Mouse (Mus musculus) small intestine, adult 2 months (tissue): ENCODE results near the gene Art5. TPM values are rescaled to one million over a fixed set of nuclear protein-coding genes. Genes with fewer than 3 reads are reported as not detected.

ENCODE experiments used
- H3K27ac ChIP-seq: fragments of 200-500 bp; 2 replicates; pipeline ENCODE4 v1.5.1; 2012; ENCODE audit warnings: low read depth, low read length, control low read depth, inconsistent platforms; ENCODE audit not compliant: insufficient read depth
- H3K27me3 ChIP-seq: fragments of 200-500 bp; 2 replicates; pipeline ENCODE4 v1.6.1; 2012; ENCODE audit warnings: mild to moderate bottlenecking, moderate library complexity, low read length, inconsistent platforms; ENCODE audit not compliant: control insufficient read depth, insufficient read depth
- H3K36me3 ChIP-seq: fragments of 200-500 bp; 2 replicates; pipeline ENCODE4 v1.6.1; 2012; ENCODE audit warnings: mild to moderate bottlenecking, low read length, control low read depth, inconsistent platforms; ENCODE audit not compliant: control insufficient read depth, insufficient read depth
- H3K4me1 ChIP-seq: fragments of 200-500 bp; 2 replicates; pipeline ENCODE4 v1.6.1; 2012; ENCODE audit warnings: low read length, inconsistent platforms, mixed read lengths; ENCODE audit not compliant: control insufficient read depth, insufficient read depth, insufficient read length
- H3K4me3 ChIP-seq: fragments of 200-500 bp; 2 replicates; pipeline ENCODE4 v1.5.1; 2012; ENCODE audit warnings: low read depth, mild to moderate bottlenecking, control low read depth, inconsistent platforms, low read length, moderate library complexity
- CTCF ChIP-seq: fragments of 200-500 bp; IDR thresholded peaks from 2 replicates; pipeline ENCODE4 v1.5.1; 2012; ENCODE audit warnings: low read depth, mild to moderate bottlenecking, control low read depth, inconsistent platforms, low read length, moderate library complexity, mixed read lengths; ENCODE audit not compliant: insufficient replicate concordance, insufficient read length; ENCODE audit errors: extremely low read depth
- POLR2A ChIP-seq: fragments of 200-500 bp; IDR thresholded peaks from 2 replicates; pipeline ENCODE4 v1.6.1; 2012; ENCODE audit warnings: low read depth, mild to moderate bottlenecking, control low read depth, inconsistent platforms, low read length, moderate library complexity
- WGBS: fragments of 180-500 bp; shearing (Covaris S2); methylation state at CpG from one replicate; pipeline ENCODE4 v1.1.7; 2018; 5-methylcytosine and 5-hydroxymethylcytosine counted together
- polyA plus RNA-seq: library from polyadenylated mRNA; depleted of rRNA; stranded (reverse); fragments of >200 nt; gene quantifications from 2 replicates; pipeline ENCODE4 v1.2.3, GENCODE M21; 2012

Art5 gene
- polyA plus RNA-seq, 1 experiment: 0.28 TPM

DNA sequence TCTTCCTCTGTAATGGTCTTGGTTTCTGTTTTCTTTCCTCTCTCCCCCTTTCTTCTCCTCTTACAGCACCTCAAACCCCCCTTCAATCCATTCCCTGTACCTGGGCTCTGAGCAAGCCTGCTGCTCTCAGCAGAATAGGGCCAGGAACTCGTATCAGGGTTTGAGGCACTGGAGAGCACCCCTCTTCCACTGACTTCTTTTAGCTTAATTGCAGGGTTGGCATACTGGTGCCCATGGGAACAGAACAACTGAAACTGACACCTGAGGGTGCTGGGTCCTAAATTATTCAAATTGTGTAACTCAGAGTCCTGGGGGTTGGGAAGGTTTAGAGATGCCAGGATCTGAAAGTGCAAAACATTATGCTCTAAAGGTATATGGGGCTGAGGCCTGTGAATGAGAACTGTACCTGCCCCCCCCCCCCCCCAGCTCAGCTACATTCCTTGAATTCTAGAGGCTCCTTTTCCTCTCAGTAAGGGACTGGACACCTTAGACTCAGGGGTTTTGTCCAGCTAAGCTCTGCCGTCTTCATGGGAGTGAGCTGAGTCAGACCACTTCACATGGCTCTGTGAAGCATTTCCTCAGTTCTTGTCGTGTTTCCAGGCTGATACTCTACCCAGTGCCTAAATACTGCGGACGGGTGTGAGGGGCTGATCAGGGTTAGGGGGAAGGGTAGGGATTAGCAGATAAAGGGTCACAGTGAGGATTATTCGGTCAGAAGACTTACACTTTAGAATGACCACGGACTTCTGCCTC lies 7.5 kb upstream of the Art5 start, which contains the start of gene Chrna10:
Gene Chrna10, minus strand, starts transcription at position 250 of the 753 bp plus-strand sequence.
- TF ChIP-seq POLR2A: no peak
- no peak for TF ChIP-seq CTCF
- 48% methylated on average over 7 of the region's 7 CpGs for WGBS

DNA sequence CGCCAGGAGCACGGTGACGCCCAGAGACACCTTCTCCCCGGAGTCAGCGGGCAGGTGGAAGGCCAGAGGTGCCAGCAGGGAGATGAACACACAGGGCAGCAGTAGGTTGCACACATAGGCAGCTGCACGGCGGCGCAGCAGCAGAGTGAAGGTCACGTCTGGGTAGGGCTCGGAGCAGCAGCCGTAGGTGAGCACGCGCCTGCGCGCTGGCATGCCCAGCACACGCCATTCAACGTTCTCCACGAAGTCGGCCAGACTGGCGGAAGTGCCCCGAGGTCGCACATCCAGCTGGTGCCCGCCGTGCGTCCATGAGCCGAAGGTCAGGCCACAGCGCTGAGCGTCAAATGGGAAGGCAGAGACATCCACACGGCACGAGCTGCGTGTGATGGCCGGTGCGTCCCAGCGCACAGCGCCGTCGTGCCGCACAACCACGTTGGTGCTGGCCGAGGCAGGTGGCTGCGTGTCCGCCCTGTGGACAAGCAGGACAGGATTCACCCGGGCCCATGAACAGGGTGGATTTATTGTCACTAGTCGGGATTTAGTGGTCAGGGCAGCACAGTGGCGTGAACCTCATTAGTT lies 4.0 kb upstream of the Art5 start:
- Histone ChIP-seq H3K27me3 (no peaks in the 10 kb centered on the region), H3K36me3 (no peaks in the 10 kb centered on the region), H3K4me1 (no peaks in the 10 kb centered on the region), H3K4me3 (peak overlapping the region; percentile 41), H3K27ac (no peak overlapping the region)
- TF ChIP-seq POLR2A: no peak
- TF ChIP-seq CTCF: no peak
- WGBS: 67% methylated on average over 45 of the region's 45 CpGs

More for the DNA sequence above, 7.5 kb upstream of the Art5 start, which contains the start of gene Chrna10:
- Histone ChIP-seq H3K27me3 (no peaks in the 10 kb centered on the region), H3K27ac (no peak within 1 kb of the TSS), H3K4me1 (no peaks in the 10 kb centered on the region), H3K36me3 (peaks cover 25% of the 10 kb centered on the region), H3K4me3 (no peak within 1 kb of the TSS)

DNA sequence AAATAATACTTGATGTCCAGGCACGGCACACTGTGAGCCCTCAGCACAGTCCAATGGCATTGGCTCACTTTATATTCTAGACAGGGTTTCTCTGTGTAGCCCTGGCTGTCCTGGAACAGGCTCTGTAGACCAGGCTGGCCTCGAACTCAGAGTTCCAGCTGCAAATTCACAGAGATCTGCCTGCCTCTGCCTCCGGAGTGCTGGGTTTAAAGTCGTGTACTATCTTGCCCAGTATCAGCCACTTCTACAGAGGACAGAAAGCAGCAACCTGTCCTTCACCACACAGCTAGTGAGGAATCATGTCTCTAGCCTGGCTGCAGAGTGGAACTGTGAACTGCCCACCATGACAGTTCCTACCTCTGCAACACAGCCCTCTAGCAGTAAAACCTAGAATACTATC lies 457 bp upstream of the Art5 start:
- H3K4me1 ChIP-seq: no peaks in the 10 kb centered on the region
- no peaks in the 10 kb centered on the region for H3K36me3 ChIP-seq
- H3K27me3 ChIP-seq: no peaks in the 10 kb centered on the region
- no peak overlapping the region for H3K4me3 ChIP-seq
- 83% methylated on average over 4 of the region's 4 CpGs for WGBS
- no peak for TF ChIP-seq CTCF
- no peak for TF ChIP-seq POLR2A
- H3K27ac ChIP-seq: no peak overlapping the region

DNA sequence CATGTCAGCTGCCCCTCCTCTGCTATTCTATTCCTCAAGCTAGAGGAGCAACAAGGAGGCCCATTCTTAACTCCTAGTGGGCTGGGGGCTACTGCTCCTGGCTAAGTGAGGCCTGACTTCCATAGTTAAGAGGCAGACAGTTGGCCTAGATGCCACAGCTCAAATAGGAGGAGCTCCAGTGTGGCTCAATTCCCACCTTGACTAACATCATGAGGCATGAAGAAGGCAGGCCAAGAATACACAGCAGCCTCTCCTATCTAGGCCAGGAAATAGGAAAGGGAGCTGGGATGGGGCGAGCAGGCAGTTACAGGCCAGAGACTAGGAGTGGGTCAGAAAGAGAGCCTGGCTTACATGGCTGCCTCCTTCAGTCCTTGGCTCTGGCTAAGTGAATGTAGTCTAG lies 1.1 kb downstream of the Art5 start:
- H3K4me3 ChIP-seq: no peak overlapping the region
- TF ChIP-seq CTCF (no peak), POLR2A (no peak)
- no peaks in the 10 kb centered on the region for H3K27me3 ChIP-seq
- H3K4me1 ChIP-seq: no peaks in the 10 kb centered on the region
- 75% methylated on average over 1 of the region's 1 CpGs for WGBS
- H3K36me3 ChIP-seq: no peaks in the 10 kb centered on the region
- H3K27ac ChIP-seq: no peak overlapping the region

DNA sequence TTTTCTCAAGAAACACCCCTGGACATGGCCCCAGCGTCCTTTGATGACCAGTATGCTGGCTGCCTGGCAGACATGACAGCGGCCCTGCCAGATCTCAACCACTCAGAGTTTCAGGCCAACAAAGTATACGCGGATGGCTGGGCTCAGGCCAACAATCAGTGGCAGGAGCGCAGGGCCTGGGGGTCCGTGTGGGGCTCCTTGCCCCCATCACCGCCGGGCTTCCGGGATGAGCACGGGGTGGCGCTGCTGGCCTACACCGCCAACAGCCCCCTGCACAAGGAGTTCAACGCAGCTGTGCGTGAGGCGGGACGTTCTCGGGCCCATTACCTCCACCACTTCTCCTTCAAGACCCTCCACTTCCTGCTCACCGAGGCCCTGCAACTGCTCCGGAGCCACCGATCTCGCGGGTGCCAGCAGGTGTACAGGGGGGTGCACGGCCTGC lies 2.6 kb downstream of the Art5 start:
- WGBS: 23% methylated on average over 23 of the region's 23 CpGs
- TF ChIP-seq POLR2A: no peak
- no peak for TF ChIP-seq CTCF
- peak overlapping the region; percentile 4; the same call in 1 of the 2 replicates for H3K4me3 ChIP-seq

DNA sequence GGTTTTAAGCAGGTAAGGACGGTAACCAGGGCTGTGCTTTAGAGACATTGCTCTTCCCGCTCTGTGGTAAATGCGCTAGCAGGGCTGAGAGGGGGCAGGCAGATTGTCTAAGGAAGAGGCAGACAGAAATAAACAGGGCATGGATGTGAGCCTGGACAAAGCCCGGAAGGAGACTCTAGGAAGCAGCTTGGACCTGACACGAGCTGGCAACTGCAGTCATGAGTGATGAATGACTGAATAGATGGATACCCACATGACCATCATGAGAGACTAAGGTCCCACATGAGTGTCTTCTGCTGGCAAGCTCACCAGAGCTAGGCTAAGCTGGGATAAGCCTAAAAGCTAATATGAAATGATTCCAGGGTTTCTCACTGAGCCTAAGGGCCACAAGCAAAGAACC lies 5.2 kb downstream of the Art5 start:
- H3K27ac ChIP-seq: no peak overlapping the region
- H3K4me3 ChIP-seq: no peak overlapping the region
- peaks cover 6% of the 10 kb centered on the region; the same call in 1 of the 2 replicates for H3K4me1 ChIP-seq
- 75% methylated on average over 5 of the region's 5 CpGs for WGBS
- H3K27me3 ChIP-seq: no peaks in the 10 kb centered on the region
- TF ChIP-seq POLR2A: no peak
- no peak for TF ChIP-seq CTCF
- H3K36me3 ChIP-seq: no peaks in the 10 kb centered on the region

More for the DNA sequence above, 2.6 kb downstream of the Art5 start:
- Histone ChIP-seq H3K27me3 (no peaks in the 10 kb centered on the region), H3K4me1 (0 out of 2 replicates have a peak, but pooled peaks cover 3% of the 10 kb centered on the region), H3K36me3 (no peaks in the 10 kb centered on the region), H3K27ac (no peak overlapping the region)

DNA sequence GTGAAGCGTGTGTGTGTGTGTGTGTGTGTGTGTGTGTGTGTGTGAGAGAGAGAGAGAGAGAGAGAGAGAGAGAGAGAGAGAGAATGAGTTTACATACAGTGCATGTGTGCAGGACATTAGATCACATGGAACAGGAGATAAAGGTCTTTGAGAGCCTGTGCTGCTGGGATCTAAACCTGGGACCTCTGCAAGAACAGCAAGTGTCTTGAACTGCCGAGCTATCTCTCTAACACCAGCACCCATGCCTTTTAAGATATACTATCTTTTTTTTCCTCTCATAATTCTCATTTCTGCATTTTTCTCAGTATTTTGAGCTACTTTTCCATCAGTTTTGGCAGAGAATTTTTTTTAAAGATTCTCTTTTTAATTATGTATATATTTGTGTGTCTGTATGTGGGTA lies 5.7 kb downstream of the Art5 start:
- TF ChIP-seq POLR2A: no peak
- no peak for TF ChIP-seq CTCF
- WGBS: 83% methylated on average over 2 of the region's 2 CpGs
- Histone ChIP-seq H3K36me3 (no peaks in the 10 kb centered on the region), H3K27ac (no peak overlapping the region), H3K27me3 (no peaks in the 10 kb centered on the region), H3K4me1 (peaks cover 6% of the 10 kb centered on the region; the same call in 1 of the 2 replicates), H3K4me3 (no peak overlapping the region)
